Mouse (Mus musculus): ENCODE results near the gene Olfr1221. TPM values are rescaled to one million over a fixed set of nuclear protein-coding genes. Genes with fewer than 3 reads are reported as not detected.

Gene Olfr1221
- polyA plus RNA-seq, 1 experiment from 2014 or later: not detected

Other genes starting within 250 kb of the Olfr1221 start
- not detected in 2 replicates for gene Olfr1208, start 215.0 kb downstream of the Olfr1221 start, polyA plus RNA-seq (2016; fragmentation: Nextera tagmentation; extraction: Ambion mirVana)
- gene Olfr1209, start 202.1 kb downstream of the Olfr1221 start, polyA plus RNA-seq (2016; fragmentation: Nextera tagmentation; extraction: Ambion mirVana): not detected in 2 replicates
- not detected in 2 replicates for gene Olfr1211, start 179.2 kb downstream of the Olfr1221 start, polyA plus RNA-seq (2016; fragmentation: Nextera tagmentation; extraction: Ambion mirVana)
- not detected in 2 replicates for gene Olfr1212, start 163.3 kb downstream of the Olfr1221 start, polyA plus RNA-seq (2016; fragmentation: Nextera tagmentation; extraction: Ambion mirVana)
- not detected in 2 replicates for gene Gm13762, start 137.0 kb downstream of the Olfr1221 start, polyA plus RNA-seq (2016; fragmentation: Nextera tagmentation; extraction: Ambion mirVana)
- gene Olfr1214, start 124.6 kb downstream of the Olfr1221 start, polyA plus RNA-seq (2016; fragmentation: Nextera tagmentation; extraction: Ambion mirVana): not detected in 2 replicates
- not detected in 2 replicates for gene Olfr1215, start 110.3 kb downstream of the Olfr1221 start, polyA plus RNA-seq (2016; fragmentation: Nextera tagmentation; extraction: Ambion mirVana)
- not detected in 2 replicates for gene Olfr1216, start 98.9 kb downstream of the Olfr1221 start, polyA plus RNA-seq (2016; fragmentation: Nextera tagmentation; extraction: Ambion mirVana)
- not detected in 2 replicates for gene Olfr1217, start 85.2 kb downstream of the Olfr1221 start, polyA plus RNA-seq (2016; fragmentation: Nextera tagmentation; extraction: Ambion mirVana)
- not detected in 2 replicates for gene Olfr1218, start 56.1 kb downstream of the Olfr1221 start, polyA plus RNA-seq (2016; fragmentation: Nextera tagmentation; extraction: Ambion mirVana)
- gene Olfr1219, start 33.8 kb downstream of the Olfr1221 start, polyA plus RNA-seq (2016; fragmentation: Nextera tagmentation; extraction: Ambion mirVana): not detected in 2 replicates
- not detected in 2 replicates for gene Olfr1220, start 10.4 kb downstream of the Olfr1221 start, polyA plus RNA-seq (2016; fragmentation: Nextera tagmentation; extraction: Ambion mirVana)
- not detected in 2 replicates for gene Olfr1222, start 15.8 kb upstream of the Olfr1221 start, polyA plus RNA-seq (2016; fragmentation: Nextera tagmentation; extraction: Ambion mirVana)
- not detected in 2 replicates for gene Olfr1223, start 34.3 kb upstream of the Olfr1221 start, polyA plus RNA-seq (2016; fragmentation: Nextera tagmentation; extraction: Ambion mirVana)
- gene Olfr1224-ps1, start 46.8 kb upstream of the Olfr1221 start, polyA plus RNA-seq (2016; fragmentation: Nextera tagmentation; extraction: Ambion mirVana): not detected in 2 replicates
- gene Olfr1225, start 57.4 kb upstream of the Olfr1221 start, polyA plus RNA-seq (2016; fragmentation: Nextera tagmentation; extraction: Ambion mirVana): not detected in 2 replicates
- not detected in 2 replicates for gene Olfr1226, start 82.8 kb upstream of the Olfr1221 start, polyA plus RNA-seq (2016; fragmentation: Nextera tagmentation; extraction: Ambion mirVana)
- not detected in 2 replicates for gene Olfr1228, start 136.8 kb upstream of the Olfr1221 start, polyA plus RNA-seq (2016; fragmentation: Nextera tagmentation; extraction: Ambion mirVana)
- not detected in 2 replicates for gene Olfr1229, start 170.7 kb upstream of the Olfr1221 start, polyA plus RNA-seq (2016; fragmentation: Nextera tagmentation; extraction: Ambion mirVana)
- gene Olfr1230, start 180.0 kb upstream of the Olfr1221 start, polyA plus RNA-seq (2016; fragmentation: Nextera tagmentation; extraction: Ambion mirVana): not detected in 2 replicates
- gene Olfr1231, start 189.8 kb upstream of the Olfr1221 start, polyA plus RNA-seq (2016; fragmentation: Nextera tagmentation; extraction: Ambion mirVana): not detected in 2 replicates
- not detected in 2 replicates for gene Olfr1232, start 212.4 kb upstream of the Olfr1221 start, polyA plus RNA-seq (2016; fragmentation: Nextera tagmentation; extraction: Ambion mirVana)
- not detected in 2 replicates for gene Olfr1233, start 225.1 kb upstream of the Olfr1221 start, polyA plus RNA-seq (2016; fragmentation: Nextera tagmentation; extraction: Ambion mirVana)
- gene Olfr1234, start 247.6 kb upstream of the Olfr1221 start, polyA plus RNA-seq (2016; fragmentation: Nextera tagmentation; extraction: Ambion mirVana): not detected in 2 replicates